Mouse (Mus musculus): ENCODE data around the gene Tbx6.

DNA sequence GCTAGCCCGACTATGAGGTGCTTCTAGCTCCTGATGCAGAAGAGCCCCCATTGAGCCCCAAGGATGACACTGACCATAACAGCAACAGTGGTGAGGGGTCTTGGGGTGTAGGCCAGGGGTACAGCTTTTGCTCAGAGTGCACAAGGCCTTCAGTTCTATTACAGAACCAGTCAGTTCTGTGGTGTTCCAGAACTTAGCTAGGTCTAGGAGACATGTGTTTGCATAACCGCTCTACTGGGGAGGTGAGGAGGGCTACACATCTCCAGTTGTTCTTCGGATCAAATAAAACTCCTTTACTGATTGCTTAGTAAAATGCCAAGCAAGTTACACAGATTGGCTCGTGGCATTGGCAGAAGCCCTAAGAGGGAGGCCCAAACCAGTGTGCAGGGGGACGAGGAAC, 50.3 kb downstream of the Tbx6 start, which contains the start of gene 4930451I11Rik:
- no peak for TF ChIP-seq CTCF (conservative IDR thresholded peaks at IDR 0.05; ENCODE audit: low read length)
- no peak for TF ChIP-seq NANOG (IDR thresholded peaks at IDR 0.05; ENCODE audit: borderline replicate concordance, low read length)
- no peak for TF ChIP-seq POU5F1 (IDR thresholded peaks at IDR 0.05; ENCODE audit: borderline replicate concordance, low read length)

Data from E14TG2a.4 (cell line).